Mouse (Mus musculus) liver, embryonic 14.5 days (tissue): ENCODE data around the gene Ppp1r15a.

Source experiments
- CTCF ChIP-seq: IDR thresholded peaks from 2 replicates; pipeline ENCODE4 v1.5.1; 2016; ENCODE audit warnings: antibody characterized with exemption, low read depth, control low read depth
- EP300 ChIP-seq: IDR thresholded peaks from 2 replicates; pipeline ENCODE4 v1.6.1; 2016; ENCODE audit warnings: antibody characterized with exemption, low read depth

GRCm38 (mm10) chr7:45535676-45536075 is 9.6 kb upstream of the Ppp1r15a start:
- TF ChIP-seq CTCF (0 out of 2 replicates have a peak, but pooled peaks have one; percentile 24), EP300 (no peak)
